Mouse (Mus musculus) heart, postnatal 10 days (tissue): ENCODE results near the gene Cirbp. TPM values are rescaled to one million over a fixed set of nuclear protein-coding genes. Genes with fewer than 3 reads are reported as not detected.
"Not testable (repeated sequence)": the region's sequence is repeated elsewhere in the genome, so short reads cannot be mapped to it uniquely, and the experiment has no call there.

Experiments
- DNase-seq, 2 experiments: peaks; one replicate each; pipeline ENCODE4 v3.0.0; 2021
- intact Hi-C: fragments of 180-260 bp; cut with DNase I; formaldehyde crosslinking; loops from one replicate; pipeline ENCODE4 v1.15.1; 2025
- total RNA-seq, 2 experiments: library from RNA; stranded (reverse); gene quantifications; 2 replicates each; pipeline ENCODE4 v1.2.3; 2021

Cirbp gene
- total RNA-seq, 2 experiments from 2014 or later: 113 to 134 TPM

GRCm38 (mm10) chr10:80161522-80162242 is 4.1 kb upstream of the Cirbp start:
- peak; percentile 71 to 76 for DNase-seq
- intact Hi-C loops: no loop called here

GRCm38 (mm10) chr10:80162243-80162608 is 3.6 kb upstream of the Cirbp start:
- DNase-seq: no peak

GRCm38 (mm10) chr10:80162716-80163299 is 3.0 kb upstream of the Cirbp start:
- no peak for DNase-seq
- intact Hi-C loops: no loop called here

More at GRCm38 (mm10) chr10:80162243-80162608, 3.6 kb upstream of the Cirbp start:
- intact Hi-C loops: no loop called here

- intact Hi-C loops: no loop called here
- DNase-seq: peak; percentile 57 to 61
These were observed 2.1 kb upstream of the Cirbp start for GRCm38 (mm10) chr10:80163721-80164120.

DNA sequence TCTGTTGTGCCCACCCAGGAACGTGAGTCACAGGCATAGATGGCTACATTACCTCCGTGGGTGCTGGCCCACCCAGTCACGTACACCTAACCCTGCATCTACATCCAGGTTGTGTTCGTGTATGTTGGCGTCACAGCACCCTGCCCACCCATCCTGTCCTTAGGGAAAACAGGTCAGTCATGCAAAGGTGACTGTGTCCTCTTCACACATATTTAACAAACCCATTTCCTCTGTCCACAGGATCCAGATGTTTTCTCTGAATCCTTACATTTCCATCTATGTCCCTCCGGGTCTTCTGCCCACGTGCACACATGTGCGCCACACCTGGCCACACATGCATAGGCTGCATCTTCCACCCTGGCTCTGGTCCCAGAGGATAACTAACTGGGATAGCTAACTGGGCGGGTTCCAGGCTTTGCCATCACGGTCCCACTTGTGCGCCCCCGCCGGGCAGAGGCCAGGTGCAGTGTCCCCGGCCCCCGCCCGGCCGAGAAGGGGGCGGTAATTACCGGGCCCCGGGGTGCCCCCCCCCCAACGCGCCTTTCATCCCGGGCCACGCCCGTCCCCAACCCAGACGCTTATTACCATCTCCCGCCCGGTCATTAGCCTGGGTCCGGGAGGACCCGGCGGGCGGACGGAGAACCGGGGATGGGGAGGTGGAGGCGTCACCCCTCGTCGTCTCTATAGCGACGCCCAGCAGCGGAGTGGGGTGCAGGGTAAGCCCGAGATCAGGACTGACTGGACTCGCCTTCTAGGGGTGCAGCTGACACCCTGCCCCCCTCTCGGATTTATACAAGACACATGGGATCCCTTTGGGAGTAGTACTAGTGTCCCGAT is 1.4 kb upstream of the Cirbp start:
- intact Hi-C loops: no loop called here
- DNase-seq: peak; percentile 42 to 49

GRCm38 (mm10) chr10:80164998-80165344 is 814 bp upstream of the Cirbp start:
- peak; percentile 98 to 99 for DNase-seq
- intact Hi-C loops: loop anchor here (1.0 kb wide), 1 partner anchor 20 kb away; no protein-coding TSS in a partner anchor

DNA sequence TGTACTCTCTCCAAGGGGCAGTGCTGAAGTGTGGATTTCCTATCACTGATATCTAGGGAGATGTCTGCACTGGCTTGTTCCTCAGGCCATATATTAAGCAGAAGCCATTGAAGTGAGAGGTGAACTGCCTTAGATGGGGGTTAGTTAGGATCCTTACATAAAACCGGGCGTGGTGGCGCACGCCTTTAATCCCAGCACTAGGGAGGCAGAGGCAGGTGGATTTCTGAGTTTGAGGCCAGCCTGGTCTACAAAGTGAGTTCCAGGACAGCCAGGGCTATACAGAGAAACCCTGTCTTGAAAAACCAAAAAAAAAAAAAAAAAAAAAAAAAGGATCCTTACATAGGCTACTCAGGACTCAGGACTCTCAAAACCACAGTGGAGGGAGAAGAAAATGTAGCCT is 351 bp downstream of the Cirbp start:
- intact Hi-C loops, DNase-seq: not testable (repeated sequence)

DNA sequence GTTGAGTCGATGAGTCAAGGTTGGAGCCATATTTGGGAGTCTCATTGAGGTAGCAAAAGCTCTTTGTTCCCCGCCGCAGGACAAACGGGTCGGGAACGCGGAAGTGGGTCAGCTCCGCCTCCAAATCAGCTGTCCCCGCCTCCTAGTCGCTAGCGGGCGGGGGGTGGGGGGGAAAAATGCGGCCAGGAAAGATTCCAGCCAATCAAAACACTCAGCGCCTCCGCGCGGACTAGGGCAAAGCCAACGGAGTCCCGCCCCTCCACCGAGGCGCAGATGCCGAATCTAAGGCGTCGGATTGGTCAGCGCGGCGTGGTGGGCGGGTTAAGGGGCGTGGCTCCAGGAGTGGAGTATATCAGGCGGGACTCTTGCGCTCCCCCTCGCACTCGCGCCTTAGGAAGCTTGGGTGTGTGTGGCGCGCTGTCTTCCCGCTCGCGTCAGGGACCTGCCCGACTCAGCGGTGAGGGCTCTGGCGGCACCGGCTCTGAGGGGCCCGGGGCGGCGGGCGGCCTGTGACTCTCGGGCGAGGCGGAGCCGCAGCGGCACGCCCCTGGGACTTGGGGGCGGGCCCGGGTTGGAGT is 1.8 kb downstream of the Cirbp start:
- peak; percentile 99 to 100 for DNase-seq
- intact Hi-C loops: no loop called here

- intact Hi-C loops: no loop called here
- peak; percentile 95 to 97 for DNase-seq
These were observed 2.4 kb downstream of the Cirbp start for GRCm38 (mm10) chr10:80168038-80168661.

DNA sequence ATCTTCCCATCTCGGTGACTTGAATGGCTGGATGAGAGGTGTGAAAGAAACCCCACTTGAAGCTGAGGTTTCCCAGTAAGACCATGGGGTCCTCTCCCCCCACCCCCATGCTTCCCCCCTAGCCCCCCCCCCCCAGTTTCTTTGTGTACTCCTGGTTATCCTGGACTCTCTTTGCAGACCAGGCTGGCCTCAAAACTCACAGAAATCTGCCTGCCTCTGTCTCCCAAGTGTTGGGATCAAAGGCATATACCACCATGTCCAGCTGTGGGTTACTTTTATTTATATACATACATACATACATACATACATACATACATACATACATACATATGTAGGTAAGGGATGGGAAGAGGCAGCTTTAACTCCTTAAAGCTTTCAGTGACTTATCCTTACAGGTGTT is 3.3 kb downstream of the Cirbp start:
- intact Hi-C loops: no loop called here
- no peak for DNase-seq

- no peak for DNase-seq
- intact Hi-C loops: loop anchor here (10.0 kb wide), 1 partner anchor 175 kb away; the partner anchor contains the start of gene Adamtsl5
These were observed 3.9 kb downstream of the Cirbp start for GRCm38 (mm10) chr10:80169651-80170050.

- DNase-seq: no peak
- intact Hi-C loops: loop anchor here (10.0 kb wide), 1 partner anchor 175 kb away; the partner anchor contains the start of gene Adamtsl5
These were observed 4.3 kb downstream of the Cirbp start for GRCm38 (mm10) chr10:80170052-80170451.

DNA sequence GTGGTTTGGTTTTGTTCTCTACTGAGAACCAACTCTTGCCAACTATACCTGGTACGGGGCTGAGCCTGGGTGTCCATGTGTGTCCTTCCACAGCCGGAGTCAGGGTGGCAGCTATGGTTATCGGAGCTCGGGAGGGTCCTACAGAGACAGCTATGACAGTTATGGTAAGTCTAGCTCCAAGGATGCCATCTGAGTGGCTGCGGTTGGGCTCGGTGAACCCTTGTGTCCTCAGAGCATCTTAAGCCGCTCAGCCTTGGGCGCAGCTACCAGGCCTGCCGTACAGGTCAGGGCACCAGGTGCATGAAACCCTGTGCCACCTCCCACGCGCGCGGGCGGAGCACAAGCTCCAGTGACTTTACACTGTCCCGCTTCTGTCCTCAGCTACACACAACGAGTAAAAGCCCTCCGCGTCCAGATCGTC is 4.8 kb downstream of the Cirbp start:
- peak in 1 of 2 experiments; percentile 4 for DNase-seq
- intact Hi-C loops: loop anchor here (10.0 kb wide), 1 partner anchor 174 kb away; the partner anchor contains the start of gene Adamtsl5

GRCm38 (mm10) chr10:80171252-80171651 is 5.5 kb downstream of the Cirbp start:
- intact Hi-C loops: loop anchor here (10.0 kb wide), 1 partner anchor 174 kb away; the partner anchor contains the start of gene Adamtsl5
- no peak for DNase-seq

DNA sequence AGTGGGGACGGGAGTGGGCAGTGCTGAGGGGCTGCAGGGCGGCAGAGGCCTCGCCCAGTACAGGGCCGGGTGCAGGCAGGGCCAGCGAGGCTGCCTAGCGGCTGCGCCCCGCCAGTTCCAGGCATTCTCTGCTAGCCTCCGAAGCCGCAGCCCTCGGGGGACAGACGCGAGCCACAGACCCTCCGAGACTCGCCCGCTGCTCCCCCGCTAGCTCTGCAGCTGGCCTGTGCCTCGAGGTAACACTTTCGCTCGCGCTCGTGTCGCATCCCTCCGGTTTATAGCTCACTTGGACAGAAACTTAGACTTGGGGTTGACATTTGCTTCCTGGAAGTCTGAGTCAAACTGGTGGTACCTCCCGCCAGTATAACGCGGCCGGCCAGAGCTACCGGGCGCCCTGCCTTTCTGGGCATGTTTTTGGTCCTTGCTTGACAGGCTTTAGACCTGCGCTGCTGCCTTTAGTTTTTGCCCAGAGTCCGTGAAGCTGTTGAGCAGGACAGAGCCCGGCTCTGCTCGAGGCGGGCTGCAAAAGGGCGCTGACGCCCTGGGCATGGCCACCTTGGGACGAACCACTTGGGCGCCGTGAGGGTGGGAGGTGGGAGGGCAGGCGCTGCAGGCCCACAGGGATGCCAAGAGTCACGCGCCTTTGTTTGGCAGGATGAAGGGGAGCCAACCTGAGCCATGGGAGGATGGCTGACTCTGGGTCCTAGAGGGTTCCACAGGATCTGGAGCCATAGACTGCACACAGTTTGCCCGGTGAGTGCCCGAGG is 6.2 kb downstream of the Cirbp start:
- peak; percentile 55 for DNase-seq
- intact Hi-C loops: loop anchor here (10.0 kb wide), 1 partner anchor 173 kb away; the partner anchor contains the start of gene Adamtsl5

DNA sequence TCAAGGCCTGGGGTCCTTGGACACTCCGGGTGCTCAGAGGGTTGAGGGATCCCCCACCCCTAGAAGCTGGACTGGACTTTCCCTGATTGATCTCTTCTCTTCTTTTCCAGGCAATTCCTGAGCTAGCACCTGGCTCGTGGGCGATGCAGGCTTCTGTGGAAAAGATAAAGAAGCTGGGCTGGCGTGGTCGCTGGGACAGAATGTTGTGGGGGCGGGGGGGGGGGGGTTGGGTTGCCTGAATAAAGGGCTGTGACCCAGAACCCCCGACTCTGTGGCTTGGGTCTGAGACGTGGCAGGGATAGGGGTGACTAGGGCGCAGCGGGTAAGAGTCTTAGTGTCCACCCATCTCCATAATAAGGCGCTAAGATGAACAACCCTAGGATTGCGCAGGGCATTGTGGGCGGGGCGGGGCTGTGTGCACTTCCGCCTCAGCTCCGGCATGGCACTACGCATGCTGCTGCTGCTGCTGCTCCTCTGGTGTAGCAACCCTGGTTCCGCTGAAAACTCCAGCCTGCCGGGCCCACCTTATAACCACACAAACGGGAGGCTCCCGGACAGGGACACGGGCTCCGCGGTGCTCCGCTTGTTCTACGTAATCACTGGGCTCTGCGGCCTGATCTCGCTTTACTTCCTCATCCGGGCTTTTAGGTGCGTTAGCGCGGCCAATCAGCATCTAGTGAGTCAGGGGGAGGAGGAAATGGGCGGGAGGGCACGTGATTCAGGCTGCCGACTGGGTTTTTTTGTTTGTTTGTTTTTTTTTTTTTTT is 6.9 kb downstream of the Cirbp start, which contains the start of gene 1600002K03Rik:
1600002K03Rik (plus strand) TSS at position 418 of the 766 bp plus-strand sequence.
- peak; percentile 93 for DNase-seq
- intact Hi-C loops: loop anchor here (10.0 kb wide), 1 partner anchor 172 kb away; the partner anchor contains the start of gene Adamtsl5

GRCm38 (mm10) chr10:80173358-80173757 is 7.6 kb downstream of the Cirbp start:
- intact Hi-C loops: loop anchor here (10.0 kb wide), 1 partner anchor 171 kb away; the partner anchor contains the start of gene Adamtsl5
- no peak for DNase-seq

GRCm38 (mm10) chr10:80173955-80174640 is 8.3 kb downstream of the Cirbp start:
- peak in 1 of 2 experiments; percentile 12 for DNase-seq
- intact Hi-C loops: loop anchor here (10.0 kb wide), 1 partner anchor 171 kb away; the partner anchor contains the start of gene Adamtsl5
